Mouse (Mus musculus) lung, postnatal 0 days (tissue): ENCODE measurements around the gene Tbl1xr1.

ENCODE experiments used
- CTCF ChIP-seq: IDR thresholded peaks from 2 replicates; pipeline ENCODE4 v1.5.1; 2016; ENCODE audit warnings: antibody characterized with exemption, mild to moderate bottlenecking
- EP300 ChIP-seq: IDR thresholded peaks from 2 replicates; pipeline ENCODE4 v1.6.1; 2016; ENCODE audit warnings: antibody characterized with exemption, mild to moderate bottlenecking, control low read depth

- TF ChIP-seq CTCF, result no peak
- TF ChIP-seq EP300, result no peak
These were observed at the start of gene Tbl1xr1 for GRCm38 (mm10) chr3:22076561-22076935.
